Mouse (Mus musculus) embryo, embryonic 10 days (tissue): ENCODE measurements at regions not wholly inside any gene's neighbourhood (a gene's known extent, or its start where the extent isn't known, plus 50 kb on each side); places are given as distances from the start of the nearest gene placed in this dataset.

Experiments
- DNase-seq: peaks from one replicate; pipeline ENCODE4 v3.0.0-alpha.2; 2015; ENCODE audit warnings: low spot score

- DNase-seq = no peak
Observed at GRCm38 (mm10) chr17:80891656-80892055, 52.8 kb upstream of the Tmem178 start.

- no peak for DNase-seq
Observed at GRCm38 (mm10) chr17:80889095-80889494, 55.3 kb upstream of the Tmem178 start.

GRCm38 (mm10) chr17:80887749-80888119 is 56.7 kb upstream of the Tmem178 start:
- DNase-seq = peak; percentile 31

GRCm38 (mm10) chr17:80887021-80887748 is 57.2 kb upstream of the Tmem178 start:
- DNase-seq = peak; percentile 51

- DNase-seq = no peak
Observed at GRCm38 (mm10) chr17:80886211-80886701, 58.2 kb upstream of the Tmem178 start.

DNA sequence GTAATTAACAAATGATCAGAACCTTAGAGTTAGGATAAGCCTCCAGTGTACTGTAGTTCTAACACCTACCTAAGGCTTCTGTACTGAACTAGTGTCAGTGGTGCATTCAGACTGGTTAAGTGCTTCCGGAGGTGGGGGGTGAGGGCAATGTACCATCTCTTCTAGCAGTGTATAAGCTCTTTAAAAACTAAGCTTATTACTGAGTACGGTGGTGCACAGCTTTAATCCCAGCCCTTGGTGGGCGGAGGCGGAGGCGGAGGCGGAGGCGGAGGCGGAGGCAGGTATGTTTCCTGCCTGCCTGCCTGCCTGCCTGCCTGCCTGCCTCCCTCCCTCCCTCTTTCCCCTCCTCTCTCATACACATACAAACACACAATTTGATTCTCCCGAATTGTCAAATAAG is 58.7 kb upstream of the Tmem178 start:
- DNase-seq = no peak

DNA sequence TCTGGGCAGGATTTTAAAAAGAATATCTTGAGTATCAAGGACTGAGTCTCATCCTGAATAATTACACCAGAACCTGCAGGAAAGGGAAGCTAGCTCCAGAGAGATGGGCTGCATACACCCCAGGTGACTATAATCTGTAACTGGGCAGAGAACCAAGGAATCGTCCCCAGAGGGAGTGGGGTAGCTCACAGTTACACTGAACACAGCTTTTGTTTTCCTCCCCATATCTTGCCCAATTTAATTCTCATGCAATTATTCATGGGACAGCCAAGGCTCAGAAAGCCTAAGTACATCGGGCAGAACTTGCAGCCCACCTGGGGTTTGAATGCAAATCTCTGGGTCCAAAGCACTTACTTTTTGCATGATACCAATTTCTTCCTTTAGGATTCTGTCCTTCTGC is 59.5 kb upstream of the Tmem178 start:
- no peak for DNase-seq

GRCm38 (mm10) chr17:80882476-80882875 is 62.0 kb upstream of the Tmem178 start:
- DNase-seq = no peak

GRCm38 (mm10) chr17:80880325-80880724 is 64.1 kb upstream of the Tmem178 start:
- DNase-seq = no peak

GRCm38 (mm10) chr17:80875352-80876044 is 68.9 kb upstream of the Tmem178 start:
- DNase-seq = no peak

DNA sequence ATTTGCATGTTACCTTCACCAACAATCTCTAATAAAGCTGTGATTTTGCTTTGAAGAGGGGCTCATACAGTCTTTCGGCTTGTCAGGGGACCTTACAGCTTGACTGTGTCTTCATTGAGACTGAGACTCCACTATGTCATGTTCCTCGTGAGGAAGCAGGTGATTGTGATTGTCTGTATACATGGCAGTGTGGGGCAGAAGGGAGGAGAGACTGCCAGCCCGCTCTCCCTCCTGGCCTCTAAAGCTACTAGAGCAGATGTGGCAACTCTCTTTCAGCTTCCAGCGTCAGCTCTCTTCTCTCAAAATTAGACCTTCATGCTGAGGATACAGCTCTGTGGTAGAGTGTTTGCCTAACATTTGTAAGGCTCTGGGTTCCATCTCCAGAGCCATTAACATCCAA is 73.5 kb upstream of the Tmem178 start:
- no peak for DNase-seq

DNA sequence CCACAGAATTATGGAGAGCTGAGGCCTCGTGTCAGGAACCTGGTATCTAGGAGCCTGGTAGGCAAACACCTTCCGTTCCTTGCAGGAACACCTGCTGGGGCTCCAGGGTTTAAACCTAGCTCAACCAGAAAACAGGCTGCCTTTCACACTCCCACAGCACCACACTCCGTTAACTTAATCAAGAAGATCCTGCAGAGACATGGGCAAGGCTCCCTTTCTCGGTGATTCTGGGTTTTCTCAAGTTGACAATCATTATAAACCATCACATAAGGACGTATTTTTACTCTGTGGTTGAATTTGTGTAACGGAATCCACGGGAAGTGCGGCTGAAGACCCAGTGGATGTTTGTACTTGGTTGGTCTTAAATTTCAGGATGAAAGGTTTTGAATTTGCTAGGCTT is 82.1 kb upstream of the Tmem178 start:
- DNase-seq = no peak

DNA sequence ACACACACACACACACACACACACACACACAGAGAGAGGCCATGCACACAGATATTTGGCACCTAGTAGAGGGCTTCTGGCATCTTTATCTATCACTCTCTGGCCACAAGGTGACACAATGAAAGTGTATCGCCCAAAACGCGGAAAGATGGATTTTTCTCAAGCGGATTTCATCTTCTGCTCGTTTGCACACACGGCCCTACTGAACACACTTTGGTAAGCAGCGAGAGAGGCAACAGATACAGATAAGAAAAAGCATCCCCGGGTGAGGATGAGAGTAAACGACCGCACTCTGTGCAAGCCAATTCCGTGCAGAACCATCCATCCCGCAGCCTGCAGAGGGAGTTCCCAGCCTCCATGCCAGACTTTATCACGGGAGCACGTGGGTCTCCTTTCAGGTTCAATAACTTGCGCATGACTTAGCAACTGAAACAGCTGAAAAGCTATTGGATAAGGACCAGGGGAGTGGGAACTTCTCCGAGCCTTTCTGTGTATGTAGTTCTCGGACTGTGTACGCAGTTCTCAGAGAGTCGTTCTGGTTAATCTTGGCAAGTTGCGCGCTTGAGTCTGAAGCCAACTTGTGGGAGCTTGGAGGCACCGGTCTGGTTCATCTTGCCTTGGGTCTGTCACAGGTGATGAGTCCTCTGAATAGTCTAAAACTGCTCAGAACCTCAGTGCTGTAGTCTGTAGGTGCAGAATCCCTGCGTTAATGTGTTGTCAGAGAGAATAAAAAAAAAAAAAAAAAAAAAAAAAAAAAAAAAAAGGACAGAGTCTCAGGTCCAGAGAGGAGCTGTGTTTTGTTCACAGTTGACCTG is 97.2 kb upstream of the Tmem178 start:
- DNase-seq = peak; percentile 29

DNA sequence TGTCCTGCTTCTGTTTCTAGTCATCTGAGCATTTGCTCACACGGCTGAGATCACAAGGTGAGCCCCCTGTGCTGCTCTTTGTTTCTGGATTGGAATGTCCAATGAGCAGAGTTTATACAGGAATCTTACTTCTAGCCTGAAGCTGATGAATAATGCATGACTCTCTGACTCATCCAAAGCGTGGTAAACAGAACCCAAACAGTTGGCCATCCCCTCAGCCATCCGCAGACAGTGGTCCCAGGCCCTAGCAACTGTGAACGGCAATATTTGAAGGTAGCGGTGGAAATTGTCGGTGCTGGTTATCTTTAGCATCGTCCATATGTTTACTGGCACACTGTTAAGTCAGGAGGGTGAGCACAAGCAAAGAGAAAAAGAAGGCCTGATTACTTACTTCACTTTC is 99.1 kb upstream of the Tmem178 start:
- DNase-seq = no peak

GRCm38 (mm10) chr17:80841903-80842302 is 102.5 kb upstream of the Tmem178 start:
- DNase-seq = no peak

- no peak for DNase-seq
Observed at GRCm38 (mm10) chr17:80840896-80841295, 103.5 kb upstream of the Tmem178 start.

DNA sequence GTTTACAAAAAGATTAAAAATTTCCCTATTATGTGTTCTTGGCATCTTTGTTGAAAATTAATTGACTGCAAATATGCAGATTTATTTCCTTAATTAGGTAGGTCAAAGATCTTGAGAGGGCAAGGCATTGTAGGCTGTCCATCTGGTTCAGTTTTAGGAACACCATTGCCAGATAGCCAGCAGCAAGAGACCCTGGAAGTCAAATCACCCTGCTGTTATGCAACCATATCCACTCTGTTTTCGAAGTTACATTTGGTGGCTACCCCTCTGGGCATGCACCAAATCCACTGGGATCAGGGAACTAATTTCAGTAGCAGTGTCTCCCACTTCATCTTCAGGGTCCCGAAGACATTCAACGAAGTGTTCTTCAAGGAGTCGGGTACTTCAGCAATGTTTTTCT is 104.0 kb upstream of the Tmem178 start:
- DNase-seq = no peak

GRCm38 (mm10) chr17:80834701-80835100 is 106.4 kb upstream of the Map4k3 start:
- DNase-seq = no peak

GRCm38 (mm10) chr17:80834176-80834517 is 105.9 kb upstream of the Map4k3 start:
- no peak for DNase-seq

DNA sequence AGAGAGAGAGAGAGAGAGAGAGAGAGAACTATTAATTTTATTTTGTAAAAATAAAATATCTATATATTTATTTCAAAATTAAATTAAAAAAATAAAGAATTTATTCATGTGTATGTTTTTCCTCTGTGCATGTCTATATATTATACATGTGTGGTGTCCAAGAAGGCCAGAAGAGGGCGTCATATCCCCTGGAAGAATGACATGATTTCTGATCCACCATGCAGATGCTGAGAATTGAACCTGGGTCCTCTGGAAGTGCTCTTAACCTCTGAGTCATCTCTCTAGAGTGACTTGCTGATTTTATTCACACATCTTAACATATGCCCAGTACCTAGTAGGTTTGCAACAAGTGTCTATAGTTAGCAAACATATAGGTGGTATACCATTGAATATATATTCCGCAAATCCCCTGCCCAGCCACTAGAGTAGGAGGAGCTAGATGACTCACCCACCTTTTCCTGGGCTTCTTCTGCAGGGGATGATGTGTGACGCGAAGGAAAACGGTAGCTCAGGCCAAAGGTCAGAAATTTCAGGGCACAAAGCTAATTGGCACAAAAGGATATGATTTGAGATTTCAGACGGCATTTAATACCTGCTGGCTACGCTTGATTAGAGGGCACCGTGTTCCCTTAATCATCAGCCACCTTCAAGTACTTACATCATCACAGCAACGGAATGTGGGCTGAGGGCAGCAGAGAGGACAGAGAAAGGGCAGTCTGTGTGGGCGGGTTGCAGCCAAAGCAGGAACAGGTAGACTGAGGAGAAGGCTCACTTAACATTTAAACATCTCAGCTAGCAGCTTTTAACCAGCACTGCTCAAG is 105.3 kb upstream of the Map4k3 start:
- DNase-seq = no peak

- DNase-seq = no peak
Observed at GRCm38 (mm10) chr17:80831686-80832085, 103.4 kb upstream of the Map4k3 start.

DNA sequence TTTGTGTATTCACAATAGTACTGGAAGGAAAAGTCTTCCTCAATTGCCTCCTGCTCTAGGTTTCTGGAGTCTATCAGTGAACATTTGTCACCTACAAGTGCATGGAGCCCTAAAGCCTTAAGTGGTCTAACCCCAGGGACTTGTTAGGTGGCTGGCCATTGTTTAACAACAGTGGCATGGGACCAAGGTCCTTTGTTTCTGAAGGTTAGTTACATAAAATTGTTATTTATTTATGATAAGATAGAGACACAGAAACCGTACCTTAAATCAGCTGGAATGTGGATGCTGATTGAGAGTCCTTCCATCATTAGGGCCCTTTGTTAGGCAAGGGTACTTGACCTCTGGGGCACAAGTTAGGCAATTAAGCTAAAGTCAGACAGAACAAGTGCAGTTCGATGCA is 99.6 kb upstream of the Map4k3 start:
- no peak for DNase-seq
